Mouse (Mus musculus) forebrain, embryonic 13.5 days (tissue): ENCODE results near the gene Galnt10. TPM values are rescaled to one million over a fixed set of nuclear protein-coding genes. Genes with fewer than 3 reads are reported as not detected.
A peak's percentile ranks its signal among the peaks of the same experiment; 100 is the strongest.

Experiments
- ATAC-seq: fragments of 200-750 bp; cut with Nextera tagmentation; 2 replicates; pipeline ENCODE4 v1.8.0; 2017
- H3K27ac ChIP-seq: fragments of 300-500 bp; sonication (generic); 2 replicates; pipeline ENCODE4 v1.5.1; 2015; ENCODE audit warnings: inconsistent platforms, mild to moderate bottlenecking, moderate library complexity
- H3K27me3 ChIP-seq: fragments of 300-500 bp; sonication (generic); 2 replicates; pipeline ENCODE4 v1.6.1; 2015; ENCODE audit warnings: mild to moderate bottlenecking, inconsistent platforms
- H3K36me3 ChIP-seq: fragments of 300-500 bp; sonication (generic); 2 replicates; pipeline ENCODE4 v1.6.1; 2015; ENCODE audit warnings: mild to moderate bottlenecking, inconsistent platforms; ENCODE audit not compliant: poor library complexity, severe bottlenecking
- H3K4me1 ChIP-seq: fragments of 300-500 bp; sonication (generic); 2 replicates; pipeline ENCODE4 v1.6.1; 2015; ENCODE audit warnings: inconsistent platforms
- H3K4me2 ChIP-seq: fragments of 300-500 bp; sonication (generic); 2 replicates; pipeline ENCODE4 v1.6.1; 2015; ENCODE audit warnings: inconsistent platforms, mild to moderate bottlenecking, moderate library complexity
- H3K4me3 ChIP-seq: fragments of 300-500 bp; sonication (generic); 2 replicates; pipeline ENCODE4 v1.5.1; 2015; ENCODE audit warnings: mild to moderate bottlenecking, inconsistent platforms
- H3K9ac ChIP-seq: fragments of 300-500 bp; sonication (generic); 2 replicates; pipeline ENCODE4 v1.6.1; 2015; ENCODE audit warnings: mild to moderate bottlenecking, inconsistent platforms
- H3K9me3 ChIP-seq: fragments of 300-500 bp; sonication (generic); replicated peaks from 2 replicates; pipeline ENCODE4 v1.6.1; 2016; ENCODE audit warnings: inconsistent platforms
- WGBS: fragments of 180-500 bp; shearing (Covaris S2); methylation state at CpG from one replicate; pipeline ENCODE4 v1.1.7; 2015; 5-methylcytosine and 5-hydroxymethylcytosine counted together
- polyA plus RNA-seq: library from polyadenylated mRNA; unstranded; fragments of >200 nt; fragmentation: Nextera tagmentation; extraction: Ambion mirVana; gene quantifications from 2 replicates; pipeline ENCODE4 v1.2.1, GENCODE M21; 2015

The Galnt10 gene
- polyA plus RNA-seq, 1 experiment from 2014 or later, result 10.4 TPM

DNA sequence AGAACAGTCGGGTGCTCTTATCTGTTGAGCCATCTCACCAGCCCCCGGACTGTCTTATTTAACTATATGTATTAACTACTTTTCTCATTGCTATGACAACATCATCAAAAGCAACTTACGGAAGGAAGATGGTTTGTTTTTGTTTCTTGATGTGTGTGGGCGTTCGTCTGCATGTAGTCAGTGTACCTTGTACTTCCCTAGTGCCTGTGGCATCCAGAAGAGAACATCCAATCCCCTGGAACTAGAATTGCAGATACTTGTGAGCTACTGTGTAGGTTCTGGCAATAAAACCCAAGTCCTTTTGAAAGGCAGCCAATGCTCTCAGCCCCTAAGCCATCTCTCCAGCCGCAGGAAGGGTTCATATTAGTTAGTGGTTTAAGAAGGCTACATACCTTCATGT, 72.8 kb downstream of the Galnt10 start:
- no peak for ATAC-seq
- H3K9ac ChIP-seq, result no peak overlapping the region
- no peaks in the 10 kb centered on the region for H3K9me3 ChIP-seq
- H3K4me3 ChIP-seq, result no peak overlapping the region
- H3K36me3 ChIP-seq, result no peaks in the 10 kb centered on the region
- H3K27me3 ChIP-seq, result no peaks in the 10 kb centered on the region
- no peak overlapping the region for H3K4me2 ChIP-seq
- 98% methylated on average over 6 of the region's 6 CpGs for WGBS
- H3K4me1 ChIP-seq, result peaks cover 10% of the 10 kb centered on the region
- no peak overlapping the region for H3K27ac ChIP-seq

DNA sequence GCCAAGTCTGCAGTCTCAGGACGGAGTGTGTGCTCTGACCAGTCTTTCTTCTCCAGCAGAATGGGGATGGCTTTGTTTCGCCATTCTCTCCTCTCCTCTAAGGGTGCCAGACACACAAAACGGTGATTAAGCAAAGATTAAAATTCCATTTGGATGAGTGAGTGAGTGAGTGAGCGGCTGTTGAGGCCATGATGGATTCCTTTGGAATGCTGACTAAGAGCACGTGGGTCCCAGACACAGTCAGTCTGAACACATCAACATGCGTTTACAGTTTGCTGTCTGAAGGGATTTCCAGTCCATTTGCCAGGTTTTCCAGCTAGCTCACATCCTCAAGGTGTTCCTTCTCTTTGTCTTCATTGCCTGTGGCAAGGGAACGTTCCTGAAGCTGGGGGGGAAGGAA, 74.4 kb downstream of the Galnt10 start:
- H3K36me3 ChIP-seq, result no peaks in the 10 kb centered on the region
- 15% methylated on average over 7 of the region's 7 CpGs for WGBS
- peak; percentile 78 for ATAC-seq

GRCm38 (mm10) chr11:57720076-57720475, 74.8 kb downstream of the Galnt10 start:
- Histone ChIP-seq H3K4me1 (peaks cover 10% of the 10 kb centered on the region), H3K27me3 (no peaks in the 10 kb centered on the region), H3K4me3 (no peak overlapping the region), H3K4me2 (no peak overlapping the region), H3K9ac (no peak overlapping the region), H3K36me3 (no peaks in the 10 kb centered on the region), H3K9me3 (no peaks in the 10 kb centered on the region), H3K27ac (no peak overlapping the region)
- 66% methylated on average over 6 of the region's 6 CpGs for WGBS
- no peak; the same call in 1 of the 2 replicates for ATAC-seq

More for the DNA sequence above, 74.4 kb downstream of the Galnt10 start:
- H3K4me1 ChIP-seq, result peaks cover 10% of the 10 kb centered on the region
- no peak overlapping the region for H3K27ac ChIP-seq
- H3K9ac ChIP-seq, result no peak overlapping the region
- H3K9me3 ChIP-seq, result no peaks in the 10 kb centered on the region
- no peaks in the 10 kb centered on the region for H3K27me3 ChIP-seq
- no peak overlapping the region for H3K4me3 ChIP-seq
- no peak overlapping the region for H3K4me2 ChIP-seq

GRCm38 (mm10) chr11:57724791-57725463, 79.7 kb downstream of the Galnt10 start:
- Histone ChIP-seq H3K36me3 (no peaks in the 10 kb centered on the region), H3K9ac (no peak overlapping the region), H3K9me3 (no peaks in the 10 kb centered on the region), H3K27ac (no peak overlapping the region), H3K4me2 (no peak overlapping the region), H3K27me3 (no peaks in the 10 kb centered on the region), H3K4me3 (no peak overlapping the region), H3K4me1 (peaks cover 11% of the 10 kb centered on the region)
- ATAC-seq, result no peak
- WGBS, result 92% methylated on average over 5 of the region's 5 CpGs

GRCm38 (mm10) chr11:57725926-57726325, 80.7 kb downstream of the Galnt10 start:
- no peak overlapping the region for H3K4me2 ChIP-seq
- no peak for ATAC-seq
- no peaks in the 10 kb centered on the region for H3K36me3 ChIP-seq
- no peak overlapping the region for H3K4me3 ChIP-seq
- no peaks in the 10 kb centered on the region for H3K27me3 ChIP-seq
- H3K4me1 ChIP-seq, result peaks cover 8% of the 10 kb centered on the region
- no peaks in the 10 kb centered on the region for H3K9me3 ChIP-seq
- 60% methylated on average over 4 of the region's 4 CpGs for WGBS
- no peak overlapping the region for H3K9ac ChIP-seq
- no peak overlapping the region for H3K27ac ChIP-seq

DNA sequence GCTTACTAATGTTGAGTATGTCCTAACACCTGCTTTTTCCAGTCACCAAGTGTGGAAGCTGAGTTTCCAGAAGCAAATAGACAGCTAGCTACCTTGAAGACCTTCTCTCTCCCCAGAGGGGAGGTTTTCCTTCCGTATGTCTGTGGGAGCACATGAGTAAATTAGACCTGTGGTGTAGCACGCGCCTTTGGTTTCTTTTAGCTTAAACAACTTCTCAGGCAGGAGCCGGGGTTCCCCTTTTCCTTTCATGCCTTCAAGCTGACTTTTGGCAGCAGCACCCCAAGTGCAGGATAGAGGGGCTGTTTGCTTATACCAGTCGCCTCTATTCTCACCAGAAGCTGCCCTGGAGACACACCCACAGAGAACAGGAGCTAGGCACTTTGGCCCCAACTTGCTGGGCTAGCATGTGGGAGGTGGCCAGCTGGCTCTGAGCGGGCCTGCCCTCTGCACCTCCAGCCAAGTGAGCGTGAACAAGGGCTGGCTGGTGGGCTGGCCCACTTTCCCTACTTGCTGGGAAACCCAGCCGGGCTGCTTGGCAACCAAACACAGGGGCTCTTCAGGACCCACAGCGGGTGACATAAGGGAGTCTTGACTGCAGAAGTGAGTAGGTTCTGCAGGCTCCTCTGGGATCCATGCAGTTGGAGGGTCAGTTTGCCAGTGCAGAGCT, 82.2 kb downstream of the Galnt10 start:
- ATAC-seq, result no peak; the same call in 1 of the 2 replicates
- 60% methylated on average over 9 of the region's 9 CpGs for WGBS
- H3K4me3 ChIP-seq, result no peak overlapping the region
- peaks cover 8% of the 10 kb centered on the region for H3K4me1 ChIP-seq
- no peaks in the 10 kb centered on the region for H3K9me3 ChIP-seq
- no peak overlapping the region for H3K4me2 ChIP-seq
- H3K27me3 ChIP-seq, result no peaks in the 10 kb centered on the region
- H3K27ac ChIP-seq, result no peak overlapping the region
- H3K9ac ChIP-seq, result no peak overlapping the region
- H3K36me3 ChIP-seq, result no peaks in the 10 kb centered on the region

GRCm38 (mm10) chr11:57732410-57733281, 87.4 kb downstream of the Galnt10 start:
- WGBS, result 71% methylated on average over 10 of the region's 10 CpGs
- ATAC-seq, result peak; percentile 41; the same call in 1 of the 2 replicates
- Histone ChIP-seq H3K4me1 (peaks cover 5% of the 10 kb centered on the region), H3K27me3 (no peaks in the 10 kb centered on the region), H3K9me3 (no peaks in the 10 kb centered on the region), H3K4me3 (no peak overlapping the region), H3K27ac (no peak overlapping the region; the same call in 1 of the 2 replicates), H3K4me2 (no peak overlapping the region), H3K36me3 (no peaks in the 10 kb centered on the region), H3K9ac (no peak overlapping the region)

DNA sequence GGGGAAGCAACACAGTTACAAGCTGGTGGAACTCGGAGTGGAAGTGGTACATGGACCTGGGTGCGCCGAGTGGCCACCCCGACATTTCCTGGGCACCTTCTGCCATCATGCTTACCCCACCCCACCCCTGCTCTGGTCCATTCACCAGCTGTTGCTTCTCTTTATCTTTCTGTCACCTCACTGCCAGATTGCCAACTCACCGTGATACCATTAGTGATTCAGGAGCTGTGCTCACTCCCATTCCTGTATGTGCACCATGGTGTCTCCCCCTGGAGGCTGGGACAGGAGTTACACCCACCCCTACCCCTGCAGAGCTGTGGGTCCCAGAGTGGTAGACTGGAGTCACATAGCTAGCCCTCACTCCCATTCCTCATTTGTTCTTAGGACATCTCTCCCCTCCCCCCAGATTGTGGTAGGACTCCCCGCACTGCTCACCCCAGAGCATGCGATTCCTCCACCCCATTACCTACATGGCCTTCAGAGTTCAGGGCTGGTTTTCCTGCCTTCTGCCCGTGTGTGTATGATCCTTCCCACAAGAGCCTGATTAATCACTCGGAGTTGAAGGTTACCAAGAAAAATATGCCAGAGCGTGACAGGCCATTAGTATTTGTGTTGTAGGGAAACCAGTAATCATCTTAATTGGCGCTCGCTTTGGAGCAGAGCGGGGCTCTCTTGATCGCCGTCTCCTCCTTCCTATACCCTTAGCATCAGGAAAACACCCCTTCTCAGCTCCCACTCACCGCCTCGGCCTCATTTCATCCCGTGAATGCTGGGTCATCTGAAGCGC, 102.2 kb downstream of the Galnt10 start:
- H3K9ac ChIP-seq, result no peak overlapping the region
- H3K4me3 ChIP-seq, result no peak overlapping the region
- peaks cover 8% of the 10 kb centered on the region; the same call in 1 of the 2 replicates for H3K27me3 ChIP-seq
- H3K27ac ChIP-seq, result no peak overlapping the region
- peaks cover 17% of the 10 kb centered on the region for H3K4me1 ChIP-seq
- no peaks in the 10 kb centered on the region for H3K9me3 ChIP-seq
- peak; percentile 38; the same call in 1 of the 2 replicates for ATAC-seq
- no peak overlapping the region for H3K4me2 ChIP-seq
- 69% methylated on average over 19 of the region's 19 CpGs for WGBS
- no peaks in the 10 kb centered on the region for H3K36me3 ChIP-seq

- Histone ChIP-seq H3K9me3 (no peaks in the 10 kb centered on the region), H3K4me1 (peaks cover 34% of the 10 kb centered on the region), H3K9ac (no peak overlapping the region), H3K4me3 (no peak overlapping the region), H3K36me3 (no peaks in the 10 kb centered on the region), H3K4me2 (no peak overlapping the region), H3K27ac (0 out of 2 replicates have a peak overlapping the region, but pooled peaks have one; percentile 32), H3K27me3 (peaks cover 8% of the 10 kb centered on the region; the same call in 1 of the 2 replicates)
- 56% methylated on average over 14 of the region's 14 CpGs for WGBS
- peak; percentile 72 for ATAC-seq
Observed at GRCm38 (mm10) chr11:57753538-57754203, 108.4 kb downstream of the Galnt10 start.

- H3K4me3 ChIP-seq, result no peak overlapping the region
- H3K4me2 ChIP-seq, result no peak overlapping the region
- H3K9me3 ChIP-seq, result peaks cover 4% of the 10 kb centered on the region; the same call in 1 of the 2 replicates
- 81% methylated on average over 9 of the region's 9 CpGs for WGBS
- H3K27ac ChIP-seq, result no peak overlapping the region
- H3K9ac ChIP-seq, result no peak overlapping the region
- no peaks in the 10 kb centered on the region for H3K27me3 ChIP-seq
- H3K4me1 ChIP-seq, result peaks cover 23% of the 10 kb centered on the region
- no peaks in the 10 kb centered on the region for H3K36me3 ChIP-seq
- ATAC-seq, result no peak
Observed at GRCm38 (mm10) chr11:57758621-57759020, 113.4 kb downstream of the Galnt10 start.
